Mouse (Mus musculus) kidney, adult 2 months (tissue): Measurements from ENCODE around the gene Gng8.

Experiments used
- CTCF ChIP-seq: fragments of 200-500 bp; conservative IDR thresholded peaks from 2 replicates; pipeline ENCODE4 v1.5.1; 2011; ENCODE audit warnings: low read depth, mild to moderate bottlenecking, control low read depth, low read length, moderate library complexity, mixed read lengths; ENCODE audit not compliant: insufficient read depth, insufficient read length
- POLR2A ChIP-seq: fragments of 200-500 bp; IDR thresholded peaks from one replicate; pipeline ENCODE4 v1.6.1; 2011; ENCODE audit warnings: low read depth, low read length, control low read depth

GRCm38 (mm10) chr7:16876006-16876405 is 15.6 kb upstream of the Gng8 start:
- TF ChIP-seq POLR2A (no peak), CTCF (no peak)
